Mouse (Mus musculus): ENCODE results near the gene Nudt15. TPM values are rescaled to one million over a fixed set of nuclear protein-coding genes. Genes with fewer than 3 reads are reported as not detected.
"Not testable (repeated sequence)": the region's sequence is repeated elsewhere in the genome, so short reads cannot be mapped to it uniquely, and the experiment has no call there.

Nudt15 gene
- polyA plus RNA-seq (2014; fragmentation: Nextera tagmentation; extraction: Ambion mirVana), result 11.1 and 12.2 TPM in 2 replicates

GRCm38 (mm10) chr14:73548051-73548450 is at the start of gene Nudt15:
Gene Nudt15, minus strand, starts transcription at chr14:73548242.
- Histone ChIP-seq H3K4me1 (replicated peaks; ENCODE audit: control insufficient read depth, insufficient read depth, low read length) (peaks cover 2% of the 10 kb centered on the region; the same call in 1 of the 2 replicates), H3K4me2 (ENCODE audit: low read depth, low read length, severe bottlenecking) (no peak within 1 kb of the TSS), H3K27ac (ENCODE audit: low read depth, low read length) (no peak within 1 kb of the TSS), H3K36me3 (ENCODE audit: control insufficient read depth, insufficient read depth, low read length) (no peaks in the 10 kb centered on the region), H3K9ac (ENCODE audit: low read length) (no peak within 1 kb of the TSS), H3K4me3 (ENCODE audit: low read depth, low read length) (no peak within 1 kb of the TSS), H3K9me3 (ENCODE audit: control insufficient read depth, low read length) (no peaks in the 10 kb centered on the region), H3K27me3 (ENCODE audit: control insufficient read depth, insufficient read depth, low read length) (no peaks in the 10 kb centered on the region)
- DNase-seq (ENCODE audit: low spot score) (no peak), ATAC-seq (replicated peaks; ENCODE audit: low FRiP score) (no peak)
- WGBS, result 92% methylated on average over 3 of the region's 3 CpGs

GRCm38 (mm10) chr14:73592166-73592565 is 44.1 kb upstream of the Nudt15 start:
- WGBS, result 64% methylated on average over 1 of the region's 1 CpGs
- DNase-seq (ENCODE audit: low spot score) (no peak), ATAC-seq (replicated peaks; ENCODE audit: low FRiP score) (no peak)
- Histone ChIP-seq H3K27me3 (ENCODE audit: control insufficient read depth, insufficient read depth, low read length) (no peaks in the 10 kb centered on the region), H3K4me1 (replicated peaks; ENCODE audit: control insufficient read depth, insufficient read depth, low read length) (no peaks in the 10 kb centered on the region), H3K27ac (ENCODE audit: low read depth, low read length) (no peak overlapping the region), H3K9ac (ENCODE audit: low read length) (no peak overlapping the region), H3K36me3 (ENCODE audit: control insufficient read depth, insufficient read depth, low read length) (no peaks in the 10 kb centered on the region; the same call in 1 of the 2 replicates), H3K4me2 (ENCODE audit: low read depth, low read length, severe bottlenecking) (no peak overlapping the region), H3K4me3 (ENCODE audit: low read depth, low read length) (no peak overlapping the region), H3K9me3 (ENCODE audit: control insufficient read depth, low read length) (no peaks in the 10 kb centered on the region)

GRCm38 (mm10) chr14:73588080-73588479 is 40.0 kb upstream of the Nudt15 start:
- no peak overlapping the region for H3K4me3 ChIP-seq (ENCODE audit: low read depth, low read length)
- ATAC-seq (replicated peaks; ENCODE audit: low FRiP score) (no peak), DNase-seq (ENCODE audit: low spot score) (no peak)
- peaks cover 2% of the 10 kb centered on the region; the same call in 1 of the 2 replicates for H3K36me3 ChIP-seq (ENCODE audit: control insufficient read depth, insufficient read depth, low read length)
- H3K27me3 ChIP-seq (ENCODE audit: control insufficient read depth, insufficient read depth, low read length), result no peaks in the 10 kb centered on the region
- WGBS, result 80% methylated on average over 1 of the region's 1 CpGs
- H3K4me1 ChIP-seq (replicated peaks; ENCODE audit: control insufficient read depth, insufficient read depth, low read length), result no peaks in the 10 kb centered on the region
- H3K4me2 ChIP-seq (ENCODE audit: low read depth, low read length, severe bottlenecking), result no peak overlapping the region
- H3K27ac ChIP-seq (ENCODE audit: low read depth, low read length), result no peak overlapping the region
- H3K9ac ChIP-seq (ENCODE audit: low read length), result no peak overlapping the region
- no peaks in the 10 kb centered on the region; the same call in 1 of the 2 replicates for H3K9me3 ChIP-seq (ENCODE audit: control insufficient read depth, low read length)

GRCm38 (mm10) chr14:73576336-73576735 is 28.3 kb upstream of the Nudt15 start:
- no peaks in the 10 kb centered on the region for H3K4me1 ChIP-seq (replicated peaks; ENCODE audit: control insufficient read depth, insufficient read depth, low read length)
- H3K36me3 ChIP-seq (ENCODE audit: control insufficient read depth, insufficient read depth, low read length), result peaks cover 3% of the 10 kb centered on the region; the same call in 1 of the 2 replicates
- H3K27me3 ChIP-seq (ENCODE audit: control insufficient read depth, insufficient read depth, low read length), result no peaks in the 10 kb centered on the region
- DNase-seq (ENCODE audit: low spot score), result no peak
- H3K27ac ChIP-seq (ENCODE audit: low read depth, low read length), result no peak overlapping the region
- no peaks in the 10 kb centered on the region for H3K9me3 ChIP-seq (ENCODE audit: control insufficient read depth, low read length)
- no peak overlapping the region for H3K4me3 ChIP-seq (ENCODE audit: low read depth, low read length)
- H3K4me2 ChIP-seq (ENCODE audit: low read depth, low read length, severe bottlenecking), result no peak overlapping the region
- ATAC-seq (replicated peaks; ENCODE audit: low FRiP score), result no peak
- no peak overlapping the region for H3K9ac ChIP-seq (ENCODE audit: low read length)

GRCm38 (mm10) chr14:73574053-73574452 is 26.0 kb upstream of the Nudt15 start:
- Histone ChIP-seq H3K4me1 (replicated peaks; ENCODE audit: control insufficient read depth, insufficient read depth, low read length) (no peaks in the 10 kb centered on the region), H3K4me3 (ENCODE audit: low read depth, low read length) (no peak overlapping the region), H3K9ac (ENCODE audit: low read length) (no peak overlapping the region), H3K27ac (ENCODE audit: low read depth, low read length) (no peak overlapping the region), H3K9me3 (ENCODE audit: control insufficient read depth, low read length) (no peaks in the 10 kb centered on the region), H3K36me3 (ENCODE audit: control insufficient read depth, insufficient read depth, low read length) (peaks cover 3% of the 10 kb centered on the region; the same call in 1 of the 2 replicates), H3K4me2 (ENCODE audit: low read depth, low read length, severe bottlenecking) (no peak overlapping the region), H3K27me3 (ENCODE audit: control insufficient read depth, insufficient read depth, low read length) (no peaks in the 10 kb centered on the region)
- DNase-seq (ENCODE audit: low spot score) (no peak), ATAC-seq (replicated peaks; ENCODE audit: low FRiP score) (no peak)
- 94% methylated on average over 5 of the region's 5 CpGs for whole genome bisulfite sequencing

GRCm38 (mm10) chr14:73571143-73571542 is 23.1 kb upstream of the Nudt15 start:
- no peak for DNase-seq (ENCODE audit: low spot score)
- 91% methylated on average over 4 of the region's 4 CpGs for WGBS
- H3K4me1 ChIP-seq (replicated peaks; ENCODE audit: control insufficient read depth, insufficient read depth, low read length), result no peaks in the 10 kb centered on the region
- no peak overlapping the region for H3K9ac ChIP-seq (ENCODE audit: low read length)
- no peak for ATAC-seq (replicated peaks; ENCODE audit: low FRiP score)
- H3K36me3 ChIP-seq (ENCODE audit: control insufficient read depth, insufficient read depth, low read length), result peaks cover 3% of the 10 kb centered on the region; the same call in 1 of the 2 replicates
- no peaks in the 10 kb centered on the region for H3K9me3 ChIP-seq (ENCODE audit: control insufficient read depth, low read length)
- H3K4me2 ChIP-seq (ENCODE audit: low read depth, low read length, severe bottlenecking), result no peak overlapping the region
- H3K27ac ChIP-seq (ENCODE audit: low read depth, low read length), result no peak overlapping the region
- H3K4me3 ChIP-seq (ENCODE audit: low read depth, low read length), result no peak overlapping the region
- H3K27me3 ChIP-seq (ENCODE audit: control insufficient read depth, insufficient read depth, low read length), result no peaks in the 10 kb centered on the region

- H3K4me1 ChIP-seq (replicated peaks; ENCODE audit: control insufficient read depth, insufficient read depth, low read length); H3K27ac ChIP-seq (ENCODE audit: low read depth, low read length); H3K36me3 ChIP-seq (ENCODE audit: control insufficient read depth, insufficient read depth, low read length); H3K4me2 ChIP-seq (ENCODE audit: low read depth, low read length, severe bottlenecking); H3K9ac ChIP-seq (ENCODE audit: low read length); ATAC-seq (replicated peaks; ENCODE audit: low FRiP score); DNase-seq (ENCODE audit: low spot score); H3K9me3 ChIP-seq (ENCODE audit: control insufficient read depth, low read length); H3K4me3 ChIP-seq (ENCODE audit: low read depth, low read length); H3K27me3 ChIP-seq (ENCODE audit: control insufficient read depth, insufficient read depth, low read length): not testable (repeated sequence)
- WGBS, result 90% methylated on average over 4 of the region's 4 CpGs
Measured at GRCm38 (mm10) chr14:73569831-73570230, 21.8 kb upstream of the Nudt15 start.

- Histone ChIP-seq H3K9ac (ENCODE audit: low read length) (peak overlapping the region; percentile 94), H3K27me3 (ENCODE audit: control insufficient read depth, insufficient read depth, low read length) (no peaks in the 10 kb centered on the region), H3K4me1 (replicated peaks; ENCODE audit: control insufficient read depth, insufficient read depth, low read length) (peaks cover 3% of the 10 kb centered on the region; the same call in 1 of the 2 replicates), H3K4me2 (ENCODE audit: low read depth, low read length, severe bottlenecking) (peak overlapping the region; percentile 65), H3K4me3 (ENCODE audit: low read depth, low read length) (peak overlapping the region; percentile 90), H3K27ac (ENCODE audit: low read depth, low read length) (no peak overlapping the region), H3K9me3 (ENCODE audit: control insufficient read depth, low read length) (no peaks in the 10 kb centered on the region), H3K36me3 (ENCODE audit: control insufficient read depth, insufficient read depth, low read length) (no peaks in the 10 kb centered on the region)
- DNase-seq (ENCODE audit: low spot score) (no peak), ATAC-seq (replicated peaks; ENCODE audit: low FRiP score) (no peak)
- under 1% methylated on average over 10 of the region's 10 CpGs for WGBS
Measured at GRCm38 (mm10) chr14:73553122-73553696, 5.2 kb upstream of the Nudt15 start.
